Mouse (Mus musculus) 3134 (cell line): ENCODE measurements at regions not wholly inside any gene's neighbourhood (a gene's known extent, or its start where the extent isn't known, plus 50 kb on each side); places are given as distances from the start of the nearest gene placed in this dataset.

Experiments used
- DNase-seq: peaks from one replicate; pipeline ENCODE4 v3.0.0-alpha.2; 2011; ENCODE audit warnings: low spot score; ENCODE audit not compliant: insufficient read length; ENCODE audit errors: extremely low read depth

DNA sequence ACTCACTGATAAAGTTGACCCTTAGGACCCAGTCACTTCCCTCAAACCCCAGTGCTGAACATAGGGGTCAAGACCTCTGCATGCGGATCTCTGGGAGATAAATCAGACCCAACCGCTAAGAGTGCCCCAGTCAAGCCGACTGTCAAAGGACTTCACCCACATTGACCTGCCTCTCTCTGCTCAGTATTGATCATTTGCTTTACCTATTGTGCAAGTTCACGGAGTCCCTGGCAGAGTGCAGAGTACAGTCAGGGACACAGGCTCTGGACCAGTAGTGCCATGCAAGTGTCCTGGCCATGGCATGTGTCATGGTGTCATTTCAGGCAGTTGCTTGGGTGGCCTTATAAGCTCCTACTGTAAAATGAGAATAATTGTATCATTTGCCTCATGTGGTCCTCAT is 169.9 kb downstream of the Dyrk2 start:
- DNase-seq = no peak

DNA sequence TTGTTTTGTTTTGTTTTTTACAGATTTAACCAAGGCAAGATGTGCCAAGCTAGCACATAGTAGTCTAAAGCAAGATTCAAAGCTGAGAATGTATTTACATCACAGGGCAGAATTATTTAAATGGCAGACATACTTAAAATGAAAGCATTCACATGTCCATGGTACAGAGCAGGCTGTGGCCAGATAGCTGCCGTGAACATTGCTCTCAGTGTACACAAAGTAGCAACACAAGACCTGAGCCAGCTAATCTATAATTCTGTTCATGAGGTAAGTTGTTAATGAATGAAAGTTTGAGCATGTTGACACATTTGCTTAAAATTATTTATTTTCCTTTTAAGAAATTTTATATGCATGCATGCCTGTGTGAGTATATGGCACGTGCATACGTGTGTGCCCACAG is 164.0 kb downstream of the Dyrk2 start:
- no peak for DNase-seq

GRCm38 (mm10) chr10:118709718-118710117 is 160.3 kb downstream of the Dyrk2 start:
- DNase-seq = no peak

- no peak for DNase-seq
Observed at GRCm38 (mm10) chr10:118711529-118711928, 158.5 kb downstream of the Dyrk2 start.

GRCm38 (mm10) chr10:118711951-118712350 is 158.1 kb downstream of the Dyrk2 start:
- no peak for DNase-seq

- DNase-seq = no peak
Observed at GRCm38 (mm10) chr10:118712951-118713350, 157.1 kb downstream of the Dyrk2 start.

- DNase-seq = no peak
Observed at GRCm38 (mm10) chr10:118714179-118714581, 155.8 kb downstream of the Dyrk2 start.

- no peak for DNase-seq
Observed at GRCm38 (mm10) chr10:118714595-118714994, 155.4 kb downstream of the Dyrk2 start.

DNA sequence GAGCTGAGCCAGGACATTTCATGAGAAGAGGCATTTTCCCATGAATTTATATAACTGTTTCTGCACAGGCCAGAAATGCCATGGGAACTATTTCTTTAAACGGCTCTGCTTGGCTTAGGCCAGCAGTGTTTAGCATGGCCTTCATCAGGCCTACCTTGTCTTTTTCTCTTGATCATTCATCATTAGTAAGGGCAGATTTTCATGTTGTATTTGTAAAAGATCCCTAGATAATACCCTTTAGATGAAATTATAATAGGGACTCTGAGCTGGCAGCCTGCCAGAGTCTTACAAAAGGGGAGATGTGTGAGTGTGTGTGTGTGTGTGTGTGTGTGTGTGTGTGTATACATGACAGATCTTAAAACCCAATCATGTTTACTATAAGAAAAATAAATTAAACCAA is 149.4 kb downstream of the Dyrk2 start:
- no peak for DNase-seq

- DNase-seq = no peak
Observed at GRCm38 (mm10) chr10:118722132-118722551, 147.9 kb downstream of the Dyrk2 start.

DNA sequence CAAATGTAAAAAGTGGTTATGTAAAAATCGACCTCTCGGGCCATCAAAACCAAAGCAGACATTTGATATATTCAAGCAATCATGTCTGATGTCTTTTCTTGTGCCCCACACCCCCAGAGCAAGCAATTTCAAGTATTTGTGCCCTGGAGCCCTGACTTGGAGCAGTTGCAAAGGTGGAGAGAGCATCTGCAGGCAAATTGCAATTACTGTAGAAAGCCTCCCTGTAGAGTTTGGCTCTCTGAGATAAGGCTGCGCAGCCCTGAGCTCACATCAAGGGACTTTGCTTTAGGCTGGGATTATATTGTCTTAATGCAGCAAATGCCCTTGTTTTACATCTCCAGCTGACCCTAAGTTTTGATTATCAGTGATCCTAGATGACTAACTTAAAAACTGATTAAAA is 147.3 kb downstream of the Dyrk2 start:
- DNase-seq = no peak

DNA sequence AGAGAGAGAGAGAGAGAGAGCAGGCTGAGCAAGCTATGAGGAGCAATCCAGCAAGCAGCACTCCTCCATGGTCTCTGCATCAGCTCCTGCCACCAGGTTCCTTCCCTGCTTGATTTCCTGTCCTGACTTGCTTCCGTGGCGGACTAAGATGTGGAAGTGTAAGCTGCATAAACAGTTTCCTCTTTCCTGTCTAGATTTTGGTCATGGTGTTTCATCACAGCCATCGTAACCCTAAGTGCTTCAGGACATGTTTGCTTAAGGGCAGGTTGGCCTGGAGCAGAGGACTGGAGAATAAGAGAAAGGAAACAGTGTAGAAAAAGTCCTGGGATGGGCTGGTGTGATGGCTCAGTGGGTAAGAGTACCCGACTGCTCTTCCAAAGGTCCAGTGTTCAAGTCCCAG is 133.9 kb downstream of the Dyrk2 start:
- no peak for DNase-seq

GRCm38 (mm10) chr10:118737064-118737463 is 132.9 kb downstream of the Dyrk2 start:
- no peak for DNase-seq

DNA sequence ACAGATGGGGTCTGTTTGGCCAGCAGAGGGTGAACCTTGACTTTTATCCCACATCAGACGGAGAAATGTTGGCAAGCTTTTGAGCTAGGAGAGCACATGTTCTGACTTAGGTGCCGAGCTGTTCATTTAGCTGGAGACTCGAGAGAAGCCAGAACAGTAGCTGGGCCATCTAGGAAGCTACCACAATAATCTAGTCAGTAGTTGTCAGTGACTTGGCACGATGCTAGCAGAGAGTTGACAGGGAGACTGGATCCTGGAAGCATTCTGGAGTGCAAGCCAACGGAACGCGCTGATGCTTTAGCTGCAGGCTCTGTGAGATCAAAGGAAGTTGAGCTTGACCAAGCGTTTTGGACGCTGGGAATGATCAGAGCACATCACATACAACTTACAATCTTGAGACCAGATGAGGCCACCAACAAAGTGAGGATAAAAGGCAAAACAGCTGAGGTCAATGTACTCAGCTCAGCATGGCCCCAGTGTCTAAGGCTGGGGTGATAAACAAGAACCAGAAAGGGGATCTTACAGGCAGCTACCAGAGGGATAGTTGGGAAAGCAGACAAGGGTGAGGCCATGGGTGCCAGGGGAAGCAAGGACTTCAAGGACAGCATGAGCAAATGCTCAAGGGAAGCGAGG is 130.0 kb downstream of the Dyrk2 start:
- no peak for DNase-seq

DNA sequence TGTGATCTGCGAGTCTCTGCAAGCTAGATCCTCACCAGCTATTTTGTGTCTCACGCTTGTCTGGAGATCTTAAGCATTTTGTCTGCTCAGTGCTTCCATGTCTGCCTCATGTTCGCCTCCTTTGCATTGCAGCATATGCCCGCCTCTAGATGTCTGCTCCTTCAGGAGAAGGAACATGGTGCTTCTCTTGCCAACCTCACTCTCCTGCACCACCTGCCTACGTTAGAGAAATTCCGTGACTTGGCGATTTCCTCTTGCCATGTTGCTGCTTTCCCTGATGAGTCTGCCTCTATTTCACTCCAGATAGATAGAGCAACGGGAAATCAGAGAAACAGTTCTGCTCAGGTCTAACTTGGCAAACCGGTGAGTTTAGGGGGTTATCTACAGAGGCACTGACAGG is 126.2 kb downstream of the Dyrk2 start:
- DNase-seq = no peak

GRCm38 (mm10) chr10:118746719-118747395 is 123.2 kb downstream of the Dyrk2 start:
- DNase-seq = no peak

- no peak for DNase-seq
Observed at GRCm38 (mm10) chr10:118749039-118749438, 121.0 kb downstream of the Dyrk2 start.

GRCm38 (mm10) chr10:118749756-118750155 is 120.3 kb downstream of the Dyrk2 start:
- no peak for DNase-seq

GRCm38 (mm10) chr10:118751110-118751509 is 118.9 kb downstream of the Dyrk2 start:
- no peak for DNase-seq

DNA sequence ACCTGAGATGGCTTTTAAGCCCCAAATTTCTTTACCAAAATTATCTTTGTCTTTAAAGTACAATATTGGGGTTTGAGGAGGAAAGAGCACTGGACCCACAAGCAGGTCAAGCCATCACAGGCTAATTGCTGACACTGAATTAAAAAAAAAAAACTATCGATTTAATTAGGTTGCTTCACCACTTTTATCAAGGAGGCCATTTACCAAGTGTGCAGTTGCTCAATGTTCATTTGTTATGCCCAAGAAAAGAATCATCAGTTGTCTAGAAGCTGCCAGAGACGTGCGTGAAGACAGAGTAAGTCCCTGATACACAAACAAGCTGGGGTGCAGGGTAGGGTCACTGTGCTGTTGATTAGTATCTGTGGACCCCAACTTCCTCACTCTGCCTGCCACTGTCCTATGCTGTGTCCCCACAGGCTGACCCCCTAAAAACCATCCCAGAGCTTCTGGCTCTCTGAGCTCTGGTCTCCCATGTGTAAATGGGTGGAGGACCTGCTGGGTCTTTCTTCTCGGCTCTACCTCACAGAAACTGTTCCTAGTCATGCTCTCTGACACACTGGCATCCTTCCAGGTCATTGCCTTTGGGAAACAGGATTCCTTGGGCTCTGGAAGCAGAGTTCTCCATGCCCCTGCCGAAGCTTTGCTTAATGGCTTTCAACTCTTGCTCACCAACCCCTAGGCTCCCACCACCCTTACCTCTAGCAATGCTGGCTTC is 116.8 kb downstream of the Dyrk2 start:
- DNase-seq = no peak

GRCm38 (mm10) chr10:118754791-118755190 is 115.2 kb downstream of the Dyrk2 start:
- no peak for DNase-seq
